Mouse (Mus musculus) layer of hippocampus, adult 18-20 months (tissue): ENCODE results near the gene Srgap1. TPM values are rescaled to one million over a fixed set of nuclear protein-coding genes. Genes with fewer than 3 reads are reported as not detected.

Experiments
- DNase-seq, 2 experiments: peaks; one replicate each; pipeline ENCODE4 v3.0.0; 2022; ENCODE audit warnings: low spot score in 2 of 2
- long read RNA-seq: library from polyadenylated mRNA; stranded (forward); transcript quantifications from one replicate; pipeline ENCODE4 v2.0.0, GENCODE M21; 2021
- total RNA-seq, 2 experiments: library from RNA; stranded (reverse); gene quantifications; 2 replicates each; pipeline ENCODE4 v1.2.3; 2021

Srgap1 gene
- total RNA-seq = 10 to 100 TPM in 1 of 2 experiments, 1 to 10 TPM in 1; 9.5 to 11.1 TPM
- long read RNA-seq, full-length matches to known transcripts = 2 of 5 reads
- long read RNA-seq, partial matches to known transcripts = 1 of 5 reads
- long read RNA-seq, other reads (novel, unspliced or antisense) = 2 of 5 reads

DNA sequence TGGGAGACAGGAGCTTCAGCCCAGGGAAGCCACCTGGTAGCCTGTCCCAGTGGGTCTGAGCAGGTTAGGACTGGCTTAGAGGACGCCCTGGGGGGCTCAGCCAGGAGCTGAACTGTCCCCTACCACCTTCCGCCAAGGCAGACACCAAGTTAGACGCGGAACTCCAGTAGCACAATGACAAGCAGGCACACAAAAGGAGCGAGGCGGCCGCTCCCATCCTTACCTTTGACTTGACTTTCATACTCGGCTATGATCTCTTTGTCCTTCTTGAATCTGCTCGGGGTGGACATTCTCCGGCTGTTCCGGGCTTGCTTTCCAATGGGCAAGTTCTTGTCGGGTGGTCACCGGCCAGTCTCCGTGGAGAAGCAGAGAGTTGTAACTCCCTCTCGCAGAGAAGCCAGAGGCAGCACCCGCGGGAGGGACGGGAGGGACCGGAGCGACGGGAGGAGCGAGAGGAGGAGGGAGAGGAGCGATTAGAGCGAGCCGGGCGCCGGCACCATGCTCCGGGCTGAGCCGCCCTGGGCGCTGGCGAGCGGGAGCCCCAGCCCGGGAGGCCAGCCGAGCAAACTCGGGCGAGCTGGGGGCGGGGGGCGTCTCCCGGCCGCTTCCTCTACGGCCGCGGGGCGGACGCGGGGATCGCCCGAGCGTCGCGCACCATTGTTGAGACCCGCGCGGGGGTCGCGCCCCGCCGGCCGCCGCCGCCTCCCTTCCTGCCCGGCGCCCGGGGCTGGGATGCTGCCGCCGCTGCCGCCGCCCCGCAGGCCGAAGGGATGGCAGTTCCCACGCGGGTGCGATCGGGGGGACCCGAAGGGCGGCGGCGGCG is at the start of gene Srgap1:
Gene Srgap1, minus strand, starts transcription at position 412 of the 823 bp plus-strand sequence.
- DNase-seq = peak in 1 of 2 experiments; percentile 47

DNA sequence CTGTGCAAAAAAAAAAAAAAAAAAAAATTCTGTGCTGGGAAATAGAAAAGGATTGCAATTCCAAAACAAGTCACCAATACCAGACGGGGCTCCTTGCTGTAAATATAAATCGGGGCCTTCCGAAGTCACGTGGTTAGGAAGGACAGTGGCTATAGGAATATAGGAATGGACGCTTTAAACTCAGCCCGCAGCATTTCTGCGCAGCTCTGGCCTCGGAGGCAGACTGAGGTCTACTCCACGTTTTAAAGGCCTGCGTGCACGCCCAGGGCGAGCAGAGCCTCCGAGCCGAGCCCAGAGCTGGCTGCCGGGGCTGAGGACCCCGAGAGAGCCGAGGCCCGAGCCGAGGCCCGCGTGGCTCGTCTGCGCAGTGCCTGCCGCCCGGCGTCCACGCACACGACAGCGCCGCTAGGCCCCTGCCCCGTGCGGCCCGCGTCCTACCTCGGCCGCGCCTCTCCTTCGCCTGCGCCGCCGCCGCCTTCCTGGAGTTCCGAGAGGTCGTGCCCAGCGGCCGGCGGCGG is 49.4 kb upstream of the Srgap1 start:
- DNase-seq = peak in 1 of 2 experiments; percentile 38

DNA sequence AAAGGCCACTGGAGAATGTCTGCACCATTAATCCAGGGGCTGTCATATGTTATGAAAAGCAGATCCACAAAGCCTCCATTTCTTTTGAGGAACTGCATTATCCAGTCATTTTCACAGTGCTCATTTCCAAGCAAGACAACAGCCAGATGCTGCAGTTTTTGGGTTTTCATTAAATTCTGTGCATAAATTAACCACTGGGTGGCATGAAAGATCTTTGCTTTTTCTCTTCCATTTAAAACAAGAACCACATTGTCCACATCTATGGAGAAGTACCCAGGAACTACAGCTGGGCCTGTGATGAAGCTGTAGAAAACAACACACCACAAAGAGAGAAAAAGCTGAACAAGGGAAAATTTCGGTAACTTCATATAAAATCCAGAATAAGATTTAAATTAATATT is 43.4 kb upstream of the Srgap1 start:
- DNase-seq = peak in 1 of 2 experiments; percentile 13

DNA sequence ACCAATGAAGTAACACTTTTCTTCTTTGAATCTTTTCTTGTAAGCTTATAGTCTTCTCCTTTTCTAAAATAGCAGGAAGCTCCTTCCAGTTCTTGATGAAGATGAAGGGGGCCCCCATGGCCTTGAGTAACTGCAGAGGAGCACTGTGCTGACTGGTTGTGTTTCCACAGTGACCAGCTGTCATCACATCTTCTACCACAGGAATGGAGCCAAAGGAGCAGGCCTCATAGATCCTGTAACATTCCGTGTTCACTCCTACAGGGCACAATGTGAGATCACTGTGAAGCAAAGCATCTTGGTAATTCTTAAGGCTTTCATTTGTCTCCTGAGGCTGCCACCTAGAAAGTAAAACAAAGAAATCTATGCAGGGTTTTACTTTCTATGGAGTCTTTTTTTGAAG is 34.2 kb upstream of the Srgap1 start:
- no peak for DNase-seq

DNA sequence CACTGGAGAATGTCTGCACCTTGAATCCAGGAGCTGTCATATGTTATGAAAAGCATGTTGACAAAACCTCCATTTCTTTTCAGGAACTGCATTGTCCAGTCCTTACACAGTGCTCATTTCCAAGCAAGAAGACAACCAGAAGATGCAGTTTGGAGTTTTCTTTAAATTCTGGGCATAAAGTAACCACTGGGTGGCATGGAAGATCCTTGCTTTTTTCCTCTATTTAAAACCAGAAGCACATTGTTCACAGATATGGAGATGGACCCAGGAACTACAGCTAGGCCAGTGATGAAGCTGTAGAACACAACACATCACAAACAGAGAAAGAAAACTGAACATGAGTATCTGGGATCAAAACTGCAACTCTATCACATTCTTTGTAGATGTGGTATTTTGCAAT is 22.0 kb upstream of the Srgap1 start:
- DNase-seq = no peak

DNA sequence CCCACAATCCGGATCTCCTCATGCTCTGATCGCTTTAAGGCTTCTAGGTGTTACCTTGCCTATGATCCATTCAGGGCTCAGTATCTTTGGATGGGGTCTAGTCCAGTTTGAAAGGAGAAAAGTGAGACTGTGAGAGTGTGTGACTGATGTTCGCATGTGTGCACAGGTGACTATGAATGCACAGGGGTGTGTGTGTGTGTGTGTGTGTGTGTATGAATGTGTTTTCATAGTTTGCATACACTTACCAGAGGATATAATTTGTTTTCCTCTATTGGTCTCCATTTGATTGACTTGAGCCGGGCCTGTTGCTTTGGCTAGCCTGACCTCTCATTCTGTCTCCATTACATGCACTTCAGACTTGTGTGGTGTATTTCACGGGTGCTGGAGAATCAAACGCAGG is 8.7 kb upstream of the Srgap1 start:
- DNase-seq = no peak

DNA sequence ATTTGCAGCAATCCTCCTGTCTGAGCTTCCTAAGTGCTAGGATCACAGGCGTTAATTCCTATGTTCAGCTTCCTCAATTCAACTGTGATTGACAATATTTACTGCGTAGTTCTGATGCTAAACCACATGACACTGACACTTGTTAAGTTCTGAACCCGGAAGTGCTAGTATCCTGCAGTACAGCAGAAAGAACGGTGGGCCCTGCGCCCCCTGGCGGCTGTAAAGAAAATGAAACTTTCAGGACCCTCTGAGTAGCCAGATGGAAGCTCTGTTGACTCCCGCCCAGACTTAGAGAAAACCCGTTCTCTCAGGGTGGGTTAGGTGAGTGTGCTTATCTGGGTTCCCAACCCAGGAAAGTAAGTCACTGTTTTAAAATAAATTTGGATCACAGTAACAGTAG is 7.4 kb upstream of the Srgap1 start:
- peak in 1 of 2 experiments; percentile 45 for DNase-seq

DNA sequence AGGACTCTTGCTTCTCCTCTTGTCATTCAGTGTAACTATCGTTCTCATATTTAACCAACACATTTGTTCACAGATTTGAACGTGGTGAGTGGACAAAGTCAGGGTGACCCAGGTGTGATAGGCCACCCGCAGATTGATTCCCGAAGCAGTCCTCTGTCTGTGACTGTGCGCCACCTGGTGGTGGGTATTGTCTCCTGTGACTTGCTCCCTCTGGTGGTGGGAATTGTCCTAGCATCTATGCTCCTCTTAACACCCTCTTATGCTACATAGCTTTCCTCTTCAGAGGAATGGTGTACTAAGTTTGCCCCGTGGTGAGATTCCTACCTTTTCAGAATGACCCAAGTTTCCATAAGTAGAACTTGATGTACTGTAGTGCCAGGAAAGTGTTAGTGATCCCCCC is 4.7 kb upstream of the Srgap1 start:
- DNase-seq = peak; percentile 68 to 94

DNA sequence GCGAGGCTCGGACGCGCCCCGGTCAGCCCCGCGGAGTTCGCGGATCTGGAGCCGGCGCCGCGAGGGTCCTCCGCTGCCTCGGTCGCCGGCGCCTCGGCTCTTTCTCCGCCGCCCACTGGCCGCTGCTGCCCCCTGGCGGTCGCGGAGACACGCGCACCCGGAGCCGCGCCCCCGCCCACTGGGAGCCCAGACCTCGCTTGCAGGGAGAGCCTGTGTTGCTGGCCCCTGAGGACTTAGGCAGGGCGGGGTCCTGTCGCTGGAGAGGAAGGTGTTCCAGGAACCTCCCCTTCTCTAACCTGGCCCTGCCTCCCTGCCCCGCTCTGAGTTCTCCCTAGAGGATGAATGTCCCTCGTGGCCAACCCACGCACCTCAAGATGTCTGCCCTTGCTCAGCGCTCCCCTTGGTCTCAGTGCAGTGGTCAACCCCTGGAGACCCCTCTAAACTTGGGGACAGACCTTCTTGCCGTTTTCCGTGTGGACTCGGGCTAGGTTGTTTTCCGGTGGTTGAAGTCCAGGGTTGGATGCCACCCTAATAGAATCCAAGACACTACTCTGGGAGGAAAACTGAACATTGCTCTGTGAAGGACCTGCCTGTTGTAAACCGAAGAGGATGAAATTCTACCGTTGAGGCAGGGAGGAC is 731 bp upstream of the Srgap1 start:
- peak; percentile 61 to 80 for DNase-seq

DNA sequence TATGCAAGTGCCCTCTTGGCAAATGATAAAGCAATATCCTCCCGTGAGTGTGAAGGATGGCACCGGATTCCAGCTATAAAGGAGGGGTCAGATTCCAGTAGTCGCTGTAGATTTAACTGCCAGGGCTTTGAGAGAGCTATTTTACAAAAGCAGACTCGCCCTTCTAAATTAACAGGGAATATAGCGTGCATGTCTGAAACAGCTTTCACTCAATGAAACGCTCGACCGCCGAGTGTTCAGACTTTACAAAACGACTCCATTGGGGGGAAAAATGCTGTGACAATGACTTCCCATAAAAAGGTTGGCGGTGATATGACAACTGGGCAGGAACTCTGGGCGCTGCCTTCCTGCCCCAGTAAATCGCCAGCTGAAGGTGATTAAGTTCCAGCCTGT is 608 bp downstream of the Srgap1 start:
- DNase-seq = no peak

DNA sequence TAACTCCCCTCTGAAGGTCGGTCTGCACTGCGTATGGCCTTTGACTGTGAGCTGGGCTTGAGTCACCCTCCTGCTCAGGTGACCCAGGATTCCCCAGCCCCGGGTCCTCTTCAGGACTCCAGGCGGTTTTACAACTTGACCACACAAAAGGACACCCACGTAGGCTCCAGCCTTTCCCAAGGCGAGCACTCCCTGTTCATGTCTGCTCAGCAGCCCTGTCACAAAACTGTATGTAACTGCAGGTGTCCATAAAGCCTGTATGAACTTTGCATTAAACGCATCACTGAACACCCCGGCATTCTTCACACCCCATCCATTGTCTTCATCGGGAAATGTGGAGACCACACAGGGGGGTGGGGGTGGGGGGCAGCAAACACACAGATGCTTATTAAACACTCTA is 1.2 kb downstream of the Srgap1 start:
- no peak for DNase-seq

DNA sequence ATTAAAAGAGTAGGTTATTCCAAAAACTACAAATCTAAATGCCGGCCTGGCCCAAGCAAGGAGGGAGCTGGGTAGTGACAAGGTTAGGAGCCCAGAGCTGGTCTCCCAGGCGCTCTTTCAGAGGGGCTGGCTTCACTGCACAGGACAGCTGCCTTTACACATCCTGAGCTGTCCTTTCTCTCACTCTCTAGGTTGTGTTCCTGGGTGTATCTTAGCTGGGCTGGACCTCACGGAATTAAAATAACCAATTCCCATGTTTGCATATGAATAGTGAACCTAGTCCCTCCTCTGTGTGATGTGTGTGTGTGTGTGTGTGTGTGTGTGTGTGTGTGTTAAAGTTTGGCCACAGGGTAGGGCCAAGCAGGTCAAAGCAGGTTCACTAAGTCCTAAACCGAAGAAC is 2.2 kb downstream of the Srgap1 start:
- DNase-seq = no peak

DNA sequence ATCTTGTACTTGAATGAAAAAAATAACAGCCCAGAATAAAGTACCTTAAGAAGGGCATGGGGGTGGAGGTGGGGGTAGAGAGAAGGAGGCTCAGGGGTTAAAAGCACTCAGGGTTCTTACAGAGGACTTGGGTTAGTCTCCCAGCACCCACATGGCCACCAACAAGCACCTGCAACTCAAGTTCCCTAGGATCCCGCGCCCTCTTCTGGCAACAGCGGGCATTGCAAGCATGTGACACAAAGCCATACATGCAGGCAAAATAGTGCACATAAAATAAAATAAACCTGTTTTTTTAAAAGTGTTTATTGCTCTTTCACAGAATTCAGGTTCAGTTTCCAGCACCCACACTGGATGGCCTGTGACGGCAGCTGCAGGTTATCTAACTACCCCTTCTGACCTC is 6.7 kb downstream of the Srgap1 start:
- no peak for DNase-seq

DNA sequence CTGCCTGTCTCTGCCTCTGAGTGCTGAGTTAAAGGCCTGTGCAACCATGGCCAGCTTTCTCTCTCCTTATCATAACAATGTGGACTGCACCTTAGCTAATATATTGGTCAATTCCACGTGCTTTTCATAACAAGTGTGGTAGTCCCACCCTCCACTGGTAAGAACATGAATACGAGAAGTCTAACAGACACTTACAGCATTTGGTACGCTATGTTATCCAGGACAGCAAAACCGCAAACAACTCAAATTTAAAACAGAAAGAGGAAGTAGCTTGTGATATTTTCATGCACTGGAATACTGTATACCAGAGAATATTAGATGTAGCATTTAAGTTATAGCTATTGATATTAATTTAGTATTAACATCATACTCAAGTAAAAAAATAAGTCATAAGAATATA is 7.5 kb downstream of the Srgap1 start:
- DNase-seq = no peak

DNA sequence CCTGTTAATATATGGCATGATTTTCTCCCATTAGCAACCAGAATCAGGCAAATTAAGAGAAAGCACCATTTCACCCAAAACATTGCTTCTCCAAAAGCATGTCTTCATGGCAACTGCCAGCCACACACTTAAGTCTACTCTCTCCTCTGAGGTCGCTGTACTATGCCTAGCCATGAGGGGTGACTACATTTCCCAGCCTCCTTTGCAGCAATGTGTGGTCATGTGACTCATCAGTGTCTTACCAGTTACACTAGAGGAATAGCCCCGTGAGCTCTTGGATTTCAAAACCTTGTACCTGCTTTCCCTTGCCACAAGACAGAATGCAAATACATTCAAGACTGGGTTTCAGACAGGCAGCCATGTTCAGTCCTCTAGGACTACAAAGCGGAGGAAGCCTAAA is 8.6 kb downstream of the Srgap1 start:
- no peak for DNase-seq

DNA sequence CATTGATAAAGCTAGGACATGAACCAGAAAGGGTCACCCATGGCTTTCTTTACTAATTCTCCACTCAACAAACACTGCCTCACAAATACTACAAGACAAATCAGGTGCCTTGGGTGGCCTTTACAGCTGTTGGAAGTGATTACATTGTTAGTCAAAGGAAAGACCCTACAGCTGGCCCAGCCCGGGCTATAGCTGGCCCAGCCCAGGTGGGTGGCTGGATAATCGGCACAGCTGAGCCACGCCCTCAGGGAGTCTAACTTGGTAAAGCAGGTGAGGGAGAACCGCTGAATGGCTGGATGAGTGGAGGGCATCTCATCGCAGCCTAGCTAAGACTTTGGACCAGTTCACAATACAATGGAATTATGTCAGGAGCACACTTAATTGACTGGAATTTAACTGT is 13.8 kb downstream of the Srgap1 start:
- DNase-seq = no peak

DNA sequence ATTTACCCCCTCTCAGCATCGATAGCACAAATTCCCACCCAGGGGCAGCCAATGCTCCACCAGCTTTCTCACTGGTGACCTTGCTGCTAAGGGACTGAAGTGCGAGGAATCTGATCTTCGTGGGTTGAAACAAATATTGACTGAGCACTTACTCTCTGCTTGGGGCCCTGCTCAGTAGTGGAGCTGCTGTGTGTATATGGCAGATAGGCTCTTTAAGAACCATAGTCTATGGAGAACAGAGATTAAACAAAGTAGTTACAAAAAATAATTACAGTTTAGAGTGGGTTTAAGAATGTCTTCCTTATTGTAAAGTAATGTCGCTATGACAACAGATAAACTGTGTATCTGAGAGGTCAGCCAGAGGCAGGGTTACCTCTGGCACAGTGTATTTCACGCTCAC is 16.7 kb downstream of the Srgap1 start:
- no peak for DNase-seq

DNA sequence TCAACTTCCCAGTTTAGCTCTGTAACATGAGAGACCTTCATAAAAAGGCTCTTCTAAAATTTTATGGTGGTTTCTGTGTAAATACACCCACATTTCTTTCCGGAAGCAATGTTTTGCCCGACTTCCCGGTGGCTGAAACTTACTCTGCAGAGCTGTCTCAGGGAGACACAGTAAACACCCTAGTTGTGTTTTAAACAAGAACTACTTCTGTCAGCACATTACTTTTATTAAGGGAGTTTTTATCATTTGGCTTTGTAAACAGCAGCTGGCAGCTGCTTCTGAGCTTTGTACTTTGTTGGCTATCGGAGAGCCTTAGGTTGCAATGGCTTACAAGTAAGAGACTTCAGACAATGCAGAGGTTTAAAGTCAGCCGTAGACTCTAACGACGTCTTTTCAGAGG is 17.4 kb downstream of the Srgap1 start:
- DNase-seq = no peak

DNA sequence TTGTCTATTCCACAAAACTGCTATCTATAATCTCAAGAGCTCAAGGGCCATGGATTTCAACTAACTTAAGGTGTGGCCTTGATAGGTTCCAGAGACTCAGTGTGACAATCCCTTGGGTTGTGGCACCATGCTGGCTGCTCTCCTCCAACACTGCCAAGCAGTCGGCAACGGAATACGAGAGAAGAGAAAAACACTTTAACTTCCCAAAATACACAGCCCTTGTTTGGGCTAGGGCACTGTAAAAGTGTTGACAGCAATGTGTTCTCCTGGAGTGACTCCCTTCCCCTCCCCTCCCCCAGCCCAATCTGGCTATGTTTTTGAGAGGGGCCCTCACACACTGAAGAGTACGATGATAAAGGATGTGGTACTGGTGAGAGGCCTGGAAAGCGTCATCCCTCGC is 21.9 kb downstream of the Srgap1 start:
- DNase-seq = no peak

DNA sequence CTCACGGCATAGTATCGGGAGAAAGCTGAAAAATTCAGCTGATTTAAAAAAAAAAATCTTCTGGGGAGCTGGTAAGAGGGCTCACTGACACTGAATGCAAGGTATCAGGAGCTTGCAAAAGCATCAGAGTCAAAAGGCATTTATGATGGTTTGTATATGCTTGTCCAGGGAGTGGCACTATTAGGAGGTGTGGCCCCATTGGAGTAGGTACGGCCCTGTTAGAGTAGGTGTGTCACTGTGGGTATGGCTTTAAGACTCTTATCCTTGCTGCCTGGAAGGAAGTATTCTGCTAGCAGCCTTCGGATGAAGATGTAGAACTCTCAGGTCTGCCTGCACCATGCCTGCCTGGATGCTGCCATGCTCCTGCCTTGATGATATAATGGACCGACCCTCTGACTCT is 26.2 kb downstream of the Srgap1 start:
- no peak for DNase-seq

DNA sequence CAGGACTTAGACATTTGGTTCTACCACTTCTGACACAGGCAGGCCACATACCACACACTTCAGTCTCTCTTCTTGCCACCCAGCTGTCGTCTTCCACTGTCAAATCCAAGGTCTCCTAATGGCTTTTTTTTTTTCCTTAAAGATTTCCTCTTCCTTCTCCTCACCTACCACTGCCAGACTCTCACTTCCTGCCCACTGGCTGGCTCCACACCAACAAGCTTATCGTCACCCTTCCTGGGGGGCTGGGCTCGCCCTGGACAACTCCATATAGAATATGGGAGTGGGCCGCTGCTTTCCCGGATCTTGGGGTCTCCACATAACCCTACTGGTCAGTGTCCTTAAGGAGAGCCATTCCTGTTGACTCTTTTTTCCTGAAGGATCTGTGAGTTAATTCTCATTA is 26.9 kb downstream of the Srgap1 start:
- no peak for DNase-seq

DNA sequence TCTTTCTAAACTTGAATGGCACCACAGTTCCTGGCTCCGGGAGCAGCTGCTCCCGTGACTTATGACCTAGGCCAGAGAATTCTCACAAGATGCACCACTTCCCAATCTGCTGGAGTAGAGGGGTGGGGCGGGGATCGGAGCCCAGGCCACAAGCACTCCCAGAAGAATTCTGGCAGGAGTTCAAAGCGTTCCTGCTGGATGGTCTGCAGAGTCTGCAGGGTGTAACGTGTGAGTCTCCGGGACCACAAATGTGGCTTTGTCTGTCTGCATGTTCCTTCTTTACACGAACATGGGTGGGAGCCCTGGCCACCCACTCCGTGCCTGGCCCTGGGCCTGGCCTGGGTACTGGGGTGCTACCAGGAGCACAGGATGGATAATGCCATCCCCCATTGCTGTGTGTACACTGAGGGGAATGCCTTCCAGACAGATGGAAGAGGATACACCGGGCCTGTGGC is 28.5 kb downstream of the Srgap1 start:
- no peak for DNase-seq
